Mouse (Mus musculus): ENCODE data around the gene Capzb.

Gene Capzb

GRCm38 (mm10) chr4:139192499-139193175, at the start of gene Capzb:
TSS of gene Capzb (plus strand) at chr4:139192899.
- DNase-seq (ENCODE audit: low read depth, low spot score), result peak; percentile 96

- peak; percentile 51 for DNase-seq (ENCODE audit: low read depth, low spot score)
Observed at GRCm38 (mm10) chr4:139142985-139143384, 49.7 kb upstream of the Capzb start.

GRCm38 (mm10) chr4:139144577-139144976, 48.1 kb upstream of the Capzb start:
- no peak for DNase-seq (ENCODE audit: low read depth, low spot score)

- DNase-seq (ENCODE audit: low read depth, low spot score), result no peak
Observed at GRCm38 (mm10) chr4:139145156-139145555, 47.5 kb upstream of the Capzb start.

- DNase-seq (ENCODE audit: low read depth, low spot score), result no peak
Observed at GRCm38 (mm10) chr4:139146760-139147159, 45.9 kb upstream of the Capzb start.

GRCm38 (mm10) chr4:139151370-139151769, 41.3 kb upstream of the Capzb start:
- no peak for DNase-seq (ENCODE audit: low read depth, low spot score)

- DNase-seq (ENCODE audit: low read depth, low spot score), result no peak
Observed at GRCm38 (mm10) chr4:139154576-139155307, 38.0 kb upstream of the Capzb start.

GRCm38 (mm10) chr4:139156538-139156937, 36.2 kb upstream of the Capzb start:
- no peak for DNase-seq (ENCODE audit: low read depth, low spot score)

GRCm38 (mm10) chr4:139158350-139158749, 34.3 kb upstream of the Capzb start:
- DNase-seq (ENCODE audit: low read depth, low spot score), result no peak

GRCm38 (mm10) chr4:139161076-139161475, 31.6 kb upstream of the Capzb start:
- no peak for DNase-seq (ENCODE audit: low read depth, low spot score)

- no peak for DNase-seq (ENCODE audit: low read depth, low spot score)
Observed at GRCm38 (mm10) chr4:139164082-139164481, 28.6 kb upstream of the Capzb start.

GRCm38 (mm10) chr4:139165259-139165658, 27.4 kb upstream of the Capzb start:
- DNase-seq (ENCODE audit: low read depth, low spot score), result no peak

- no peak for DNase-seq (ENCODE audit: low read depth, low spot score)
Observed at GRCm38 (mm10) chr4:139166244-139166643, 26.5 kb upstream of the Capzb start.

- DNase-seq (ENCODE audit: low read depth, low spot score), result no peak
Observed at GRCm38 (mm10) chr4:139167107-139167506, 25.6 kb upstream of the Capzb start.

GRCm38 (mm10) chr4:139168985-139169747, 23.5 kb upstream of the Capzb start:
- DNase-seq (ENCODE audit: low read depth, low spot score), result no peak

- no peak for DNase-seq (ENCODE audit: low read depth, low spot score)
Observed at GRCm38 (mm10) chr4:139169748-139170279, 22.9 kb upstream of the Capzb start.

- peak; percentile 43 for DNase-seq (ENCODE audit: low read depth, low spot score)
Observed at GRCm38 (mm10) chr4:139175061-139175971, 17.4 kb upstream of the Capzb start.

- no peak for DNase-seq (ENCODE audit: low read depth, low spot score)
Observed at GRCm38 (mm10) chr4:139176023-139176422, 16.7 kb upstream of the Capzb start.

- DNase-seq (ENCODE audit: low read depth, low spot score), result no peak
Observed at GRCm38 (mm10) chr4:139177921-139178320, 14.8 kb upstream of the Capzb start.

GRCm38 (mm10) chr4:139178377-139178776, 14.3 kb upstream of the Capzb start:
- no peak for DNase-seq (ENCODE audit: low read depth, low spot score)

- no peak for DNase-seq (ENCODE audit: low read depth, low spot score)
Observed at GRCm38 (mm10) chr4:139179218-139179617, 13.5 kb upstream of the Capzb start.
